Mouse (Mus musculus): ENCODE data around the gene Suv39h1.

GRCm38 (mm10) chrX:8073881-8074429 lies 605 bp downstream of the Suv39h1 start:
- no peak for TF ChIP-seq USF1 (IDR thresholded peaks at IDR 0.05; ENCODE audit: low read depth)
- TF ChIP-seq POLR2AphosphoS2 (IDR thresholded peaks at IDR 0.05; ENCODE audit: insufficient read length, low read depth) = no peak
